Mouse (Mus musculus) hindbrain, embryonic 10.5 days (tissue): ENCODE measurements around the gene Ttll11. TPM values are rescaled to one million over a fixed set of nuclear protein-coding genes. Genes with fewer than 3 reads are reported as not detected.

Source experiments
- DNase-seq: peaks from one replicate; pipeline ENCODE4 v3.0.0-alpha.2; 2017; ENCODE audit warnings: low spot score
- H3K27ac ChIP-seq: fragments of 300-500 bp; sonication (generic); 2 replicates; pipeline ENCODE4 v1.5.1; 2016; ENCODE audit warnings: mild to moderate bottlenecking, moderate library complexity
- H3K27me3 ChIP-seq: fragments of 300-500 bp; sonication (generic); 2 replicates; pipeline ENCODE4 v1.6.1; 2016; ENCODE audit warnings: mild to moderate bottlenecking; ENCODE audit not compliant: poor library complexity, insufficient read depth, severe bottlenecking
- H3K36me3 ChIP-seq: fragments of 300-500 bp; sonication (generic); 2 replicates; pipeline ENCODE4 v1.6.1; 2016; ENCODE audit warnings: mild to moderate bottlenecking, moderate library complexity
- H3K4me1 ChIP-seq: fragments of 300-500 bp; sonication (generic); replicated peaks from 2 replicates; pipeline ENCODE4 v1.6.1; 2016; ENCODE audit warnings: mild to moderate bottlenecking
- H3K4me3 ChIP-seq: fragments of 300-500 bp; sonication (generic); 2 replicates; pipeline ENCODE4 v1.5.1; 2016; ENCODE audit warnings: mild to moderate bottlenecking, moderate library complexity
- H3K9me3 ChIP-seq: fragments of 300-500 bp; sonication (generic); 2 replicates; pipeline ENCODE4 v1.6.1; 2016; ENCODE audit warnings: mild to moderate bottlenecking, moderate library complexity
- WGBS: fragments of 180-500 bp; shearing (Covaris S2); methylation state at CpG from one replicate; pipeline ENCODE4 v1.1.7; 2016; 5-methylcytosine and 5-hydroxymethylcytosine counted together
- polyA plus RNA-seq: library from polyadenylated mRNA; unstranded; fragments of >200 nt; fragmentation: Nextera tagmentation; extraction: Ambion mirVana; gene quantifications from 2 replicates; pipeline ENCODE4 v1.2.1, GENCODE M21; 2016

Gene Ttll11
- polyA plus RNA-seq, 1 experiment from 2014 or later = 1.6 TPM

DNA sequence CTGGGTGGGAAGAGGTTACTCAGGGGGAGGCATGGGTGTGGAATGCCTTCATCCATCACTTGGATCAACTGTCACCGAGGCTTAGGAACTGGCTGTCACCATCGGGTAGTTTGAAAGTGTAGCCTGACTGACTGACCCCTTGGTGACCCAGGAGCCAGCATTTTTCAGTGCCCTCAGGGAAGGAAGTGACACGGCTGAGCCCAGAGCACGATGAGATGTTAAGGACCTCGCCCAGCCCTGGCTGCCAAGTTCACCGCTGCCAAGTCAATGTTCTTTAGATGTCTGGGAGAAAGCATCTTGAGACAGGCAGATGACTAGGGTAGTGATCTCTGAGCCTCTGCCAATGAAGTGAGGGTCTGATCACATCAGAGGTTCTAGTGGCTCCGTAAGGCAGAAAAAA is 95.4 kb downstream of the Ttll11 start:
- DNase-seq = no peak
- no peak overlapping the region for H3K27ac ChIP-seq
- H3K9me3 ChIP-seq = no peaks in the 10 kb centered on the region
- 56% methylated on average over 7 of the region's 7 CpGs for WGBS
- no peak overlapping the region for H3K4me3 ChIP-seq
- no peaks in the 10 kb centered on the region for H3K36me3 ChIP-seq
- no peaks in the 10 kb centered on the region for H3K27me3 ChIP-seq
- H3K4me1 ChIP-seq = peaks cover 16% of the 10 kb centered on the region

DNA sequence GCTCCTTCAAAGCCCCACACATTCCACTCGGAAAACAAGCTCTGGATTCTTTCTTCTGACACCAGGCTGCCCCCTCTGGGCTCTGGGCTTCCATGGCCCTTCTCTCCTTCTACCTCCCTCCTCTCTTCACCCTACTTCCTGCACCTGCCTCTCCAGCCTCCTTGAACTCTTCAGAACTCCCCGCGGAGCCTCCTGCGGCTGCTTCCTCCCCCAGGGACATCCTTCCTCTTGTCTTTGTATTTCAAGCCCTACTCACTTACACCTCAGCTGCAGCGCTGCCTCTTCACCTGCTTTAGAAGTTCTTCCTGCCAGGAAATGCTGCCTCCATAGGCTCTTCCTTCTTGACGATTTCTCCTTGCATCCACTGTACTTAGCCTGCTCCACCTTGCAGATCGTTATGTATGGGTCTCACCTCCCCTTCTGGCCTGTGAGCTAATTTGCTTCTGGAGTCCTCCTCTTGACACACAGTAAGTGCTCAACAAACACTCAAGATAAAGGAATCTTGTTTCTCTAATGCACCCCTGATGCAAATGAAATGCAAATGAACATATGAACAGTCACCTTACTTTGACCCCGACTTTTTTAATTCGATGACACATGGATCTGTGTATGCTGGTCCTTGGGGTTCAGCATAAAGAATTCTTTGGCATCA is 97.3 kb downstream of the Ttll11 start:
- Histone ChIP-seq H3K4me3 (no peak overlapping the region), H3K27me3 (0 out of 2 replicates have a peak, but pooled peaks cover 6% of the 10 kb centered on the region), H3K9me3 (no peaks in the 10 kb centered on the region), H3K4me1 (peaks cover 23% of the 10 kb centered on the region), H3K36me3 (no peaks in the 10 kb centered on the region), H3K27ac (no peak overlapping the region)
- WGBS = 53% methylated on average over 9 of the region's 9 CpGs
- DNase-seq = no peak

DNA sequence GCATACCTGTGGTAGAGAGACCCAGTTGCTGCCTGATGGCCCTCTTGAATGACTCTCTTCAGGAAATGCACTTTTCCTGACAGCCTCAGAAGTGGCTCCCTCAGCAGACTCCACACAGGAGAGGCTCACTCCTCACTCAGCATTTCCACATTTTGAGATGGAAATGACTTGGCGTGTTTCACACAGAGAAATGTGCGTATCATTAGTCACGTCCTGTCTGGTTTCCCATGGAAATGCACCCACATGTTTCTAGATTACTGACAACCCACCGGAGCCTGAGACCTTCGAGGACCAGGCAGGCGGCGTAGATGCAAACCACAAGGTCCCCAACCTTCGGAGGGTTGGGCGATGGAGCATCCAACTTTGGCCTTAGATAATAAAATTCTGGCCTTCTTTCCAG is 97.8 kb downstream of the Ttll11 start:
- Histone ChIP-seq H3K4me1 (peaks cover 29% of the 10 kb centered on the region), H3K36me3 (no peaks in the 10 kb centered on the region), H3K27me3 (0 out of 2 replicates have a peak, but pooled peaks cover 6% of the 10 kb centered on the region), H3K4me3 (no peak overlapping the region), H3K27ac (no peak overlapping the region), H3K9me3 (no peaks in the 10 kb centered on the region)
- 89% methylated on average over 9 of the region's 9 CpGs for WGBS
- no peak for DNase-seq

DNA sequence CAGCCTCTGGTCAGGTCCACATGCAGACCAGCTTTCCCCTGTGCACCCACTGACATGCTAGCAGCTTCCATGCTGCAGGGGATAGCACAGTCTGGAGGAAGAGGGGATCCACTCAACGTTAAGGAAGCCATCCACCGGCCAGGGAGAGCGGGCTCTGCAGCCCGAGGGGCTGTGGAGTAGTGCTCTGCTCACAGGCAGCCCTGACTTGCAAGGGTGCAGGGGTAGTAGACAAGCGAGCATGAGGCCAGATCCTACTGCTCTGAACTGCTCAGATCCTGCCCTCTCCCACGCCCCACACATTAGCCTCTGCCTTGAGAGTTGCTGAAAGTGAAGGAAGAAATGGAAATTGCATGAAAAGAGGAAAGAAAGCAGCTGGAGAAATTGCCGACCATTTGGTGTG is 99.4 kb downstream of the Ttll11 start:
- Histone ChIP-seq H3K36me3 (no peaks in the 10 kb centered on the region), H3K27ac (0 out of 2 replicates have a peak overlapping the region, but pooled peaks have one; percentile 17), H3K27me3 (0 out of 2 replicates have a peak, but pooled peaks cover 6% of the 10 kb centered on the region), H3K4me3 (no peak overlapping the region), H3K9me3 (no peaks in the 10 kb centered on the region), H3K4me1 (peaks cover 29% of the 10 kb centered on the region)
- no peak for DNase-seq
- WGBS = 64% methylated on average over 7 of the region's 7 CpGs

DNA sequence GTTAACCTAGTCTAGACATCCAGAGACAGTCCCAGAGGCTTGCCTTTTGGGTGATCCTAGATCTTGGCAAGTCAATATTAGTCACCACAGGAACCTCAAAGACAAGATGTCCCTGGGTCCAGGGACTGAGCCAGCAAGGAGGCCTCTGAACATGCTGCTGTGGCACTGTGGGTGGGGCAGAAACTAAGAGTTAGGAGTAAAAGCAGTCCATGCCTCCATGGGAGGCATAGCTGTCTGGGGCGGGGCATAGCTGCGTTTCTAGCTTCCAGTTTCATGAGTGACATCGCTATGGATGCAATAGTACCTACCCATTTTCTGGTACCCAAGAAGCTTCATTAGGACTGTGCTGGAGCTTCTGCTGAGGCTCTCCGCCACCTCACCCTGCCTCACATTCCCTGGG is 99.8 kb downstream of the Ttll11 start:
- H3K4me1 ChIP-seq = peaks cover 29% of the 10 kb centered on the region
- 0 out of 2 replicates have a peak overlapping the region, but pooled peaks have one; percentile 17 for H3K27ac ChIP-seq
- WGBS = 84% methylated on average over 4 of the region's 4 CpGs
- no peak for DNase-seq
- H3K27me3 ChIP-seq = 0 out of 2 replicates have a peak, but pooled peaks cover 6% of the 10 kb centered on the region
- H3K9me3 ChIP-seq = no peaks in the 10 kb centered on the region
- no peak overlapping the region for H3K4me3 ChIP-seq
- no peaks in the 10 kb centered on the region for H3K36me3 ChIP-seq

DNA sequence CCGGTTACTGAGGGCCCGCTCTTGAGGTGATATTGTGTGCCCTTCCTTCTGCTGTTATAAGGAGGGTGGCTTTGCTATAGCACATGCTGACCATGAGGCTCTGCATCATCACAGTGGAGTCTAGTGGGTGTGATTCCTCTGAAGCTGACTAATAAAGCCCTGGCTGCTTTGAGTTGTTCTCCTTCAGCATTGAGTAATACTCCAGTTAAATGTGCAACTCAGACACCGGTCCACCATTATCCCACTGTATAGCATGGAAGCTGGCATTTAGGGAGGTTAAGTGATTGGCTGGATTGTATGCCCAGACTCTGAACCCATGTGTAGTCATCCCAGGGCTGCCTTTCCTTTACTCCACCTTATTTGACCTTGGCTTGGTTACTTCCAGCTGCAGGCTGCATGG is 101.2 kb downstream of the Ttll11 start:
- 93% methylated on average over 3 of the region's 3 CpGs for WGBS

DNA sequence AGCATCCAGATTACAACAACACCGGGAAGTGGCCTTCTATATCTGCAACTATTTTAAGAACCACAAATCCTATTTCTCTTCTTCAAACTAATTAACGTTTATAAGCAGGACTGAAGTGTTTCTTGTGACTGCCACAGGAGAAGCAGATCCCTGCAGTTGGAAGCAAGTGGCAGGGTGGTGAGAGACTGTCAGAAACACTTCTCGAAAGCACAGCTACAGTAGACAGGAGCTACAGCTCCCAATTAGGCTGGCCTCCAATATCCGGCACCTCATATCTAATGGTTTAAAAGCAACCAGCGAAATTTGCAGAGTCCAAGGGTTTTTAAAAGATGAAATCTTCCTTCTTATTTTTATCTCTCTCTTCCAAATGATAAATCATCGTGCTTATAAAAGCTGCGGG is 104.1 kb downstream of the Ttll11 start:
- peaks cover 28% of the 10 kb centered on the region for H3K4me1 ChIP-seq
- H3K27ac ChIP-seq = no peak overlapping the region
- H3K36me3 ChIP-seq = no peaks in the 10 kb centered on the region
- no peaks in the 10 kb centered on the region for H3K9me3 ChIP-seq
- no peak overlapping the region for H3K4me3 ChIP-seq
- 0 out of 2 replicates have a peak, but pooled peaks cover 6% of the 10 kb centered on the region for H3K27me3 ChIP-seq
- WGBS = 91% methylated on average over 7 of the region's 7 CpGs
- no peak for DNase-seq

More for the DNA sequence above, 101.2 kb downstream of the Ttll11 start:
- Histone ChIP-seq H3K36me3 (no peaks in the 10 kb centered on the region), H3K27ac (no peak overlapping the region; the same call in 1 of the 2 replicates), H3K27me3 (0 out of 2 replicates have a peak, but pooled peaks cover 6% of the 10 kb centered on the region), H3K9me3 (no peaks in the 10 kb centered on the region), H3K4me3 (no peak overlapping the region), H3K4me1 (peaks cover 25% of the 10 kb centered on the region)
- DNase-seq = no peak

DNA sequence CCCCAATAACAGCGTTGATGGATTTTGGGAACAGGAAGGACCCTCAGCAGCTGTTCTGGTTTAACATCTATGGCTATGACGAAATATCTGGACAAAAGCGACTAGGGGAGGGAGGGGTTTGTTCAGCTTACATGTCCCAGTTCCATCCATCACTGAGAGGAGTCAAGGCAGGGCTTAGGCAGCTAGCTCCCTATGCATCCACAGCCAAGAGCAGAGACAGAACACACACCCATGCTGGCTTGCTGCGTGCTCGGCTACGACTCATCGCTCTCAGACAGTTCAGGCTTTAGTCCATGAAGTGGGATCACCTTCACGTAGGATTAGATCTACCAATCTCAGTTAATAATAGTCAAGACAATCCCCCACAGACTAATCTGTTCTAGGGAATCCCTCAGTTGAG is 105.3 kb downstream of the Ttll11 start:
- 90% methylated on average over 8 of the region's 8 CpGs for WGBS
- H3K36me3 ChIP-seq = no peaks in the 10 kb centered on the region
- no peak overlapping the region for H3K4me3 ChIP-seq
- H3K9me3 ChIP-seq = no peaks in the 10 kb centered on the region
- DNase-seq = no peak
- H3K27ac ChIP-seq = no peak overlapping the region
- H3K27me3 ChIP-seq = 0 out of 2 replicates have a peak, but pooled peaks cover 6% of the 10 kb centered on the region
- H3K4me1 ChIP-seq = peaks cover 19% of the 10 kb centered on the region

- no peaks in the 10 kb centered on the region for H3K36me3 ChIP-seq
- 0 out of 2 replicates have a peak, but pooled peaks cover 4% of the 10 kb centered on the region for H3K4me1 ChIP-seq
- no peaks in the 10 kb centered on the region for H3K9me3 ChIP-seq
- H3K27me3 ChIP-seq = no peaks in the 10 kb centered on the region
- H3K27ac ChIP-seq = no peak overlapping the region
- 60% methylated on average over 2 of the region's 2 CpGs for WGBS
- DNase-seq = no peak
- no peak overlapping the region for H3K4me3 ChIP-seq
Measured at GRCm38 (mm10) chr2:35869165-35869564, 110.5 kb downstream of the Ttll11 start.

DNA sequence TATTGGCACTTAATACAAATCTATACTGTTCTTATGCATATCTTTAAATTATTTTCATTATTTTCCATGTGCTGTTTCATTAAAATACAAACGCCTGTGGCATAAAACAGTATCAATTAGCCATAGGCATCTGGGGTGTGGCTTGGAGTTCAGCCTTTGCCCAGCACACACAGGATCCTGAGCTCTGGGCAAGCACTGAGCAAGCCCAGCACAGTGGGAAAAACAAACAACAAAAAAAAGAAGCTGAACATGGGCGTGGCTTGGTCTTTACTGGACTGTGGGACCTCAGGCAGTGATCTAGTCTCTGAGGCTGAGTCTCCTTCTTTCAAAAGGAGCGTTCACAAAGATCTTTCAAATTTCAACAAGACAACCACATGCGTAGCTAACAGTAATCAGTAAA is 116.4 kb downstream of the Ttll11 start:
- no peaks in the 10 kb centered on the region for H3K36me3 ChIP-seq
- no peak for DNase-seq
- H3K4me3 ChIP-seq = no peak overlapping the region
- H3K9me3 ChIP-seq = no peaks in the 10 kb centered on the region
- 77% methylated on average over 4 of the region's 4 CpGs for WGBS
- H3K27ac ChIP-seq = no peak overlapping the region
- H3K27me3 ChIP-seq = no peaks in the 10 kb centered on the region; the same call in 1 of the 2 replicates
- peaks cover 15% of the 10 kb centered on the region; the same call in 1 of the 2 replicates for H3K4me1 ChIP-seq

DNA sequence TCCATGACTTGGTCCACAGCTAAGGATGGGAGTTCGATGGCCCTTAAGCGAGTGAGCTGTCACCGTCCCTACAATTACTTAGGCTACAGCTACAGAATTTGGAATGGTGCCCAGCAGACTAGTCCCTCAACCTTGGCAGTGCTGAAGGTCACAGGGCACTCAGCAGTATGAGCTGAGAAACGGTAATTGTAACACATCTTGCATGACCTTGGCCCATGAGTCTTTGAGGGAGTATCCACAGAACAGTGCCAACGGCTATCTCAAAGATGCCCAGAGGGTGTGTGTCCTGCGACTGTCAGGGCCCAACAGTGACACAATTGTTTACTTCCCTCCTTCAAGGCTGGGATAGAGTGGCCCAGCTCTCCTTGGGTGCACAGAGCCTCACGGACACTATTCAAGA is 118.5 kb downstream of the Ttll11 start:
- DNase-seq = no peak
- Histone ChIP-seq H3K4me3 (no peak overlapping the region), H3K4me1 (peaks cover 15% of the 10 kb centered on the region; the same call in 1 of the 2 replicates), H3K9me3 (no peaks in the 10 kb centered on the region), H3K36me3 (no peaks in the 10 kb centered on the region), H3K27ac (no peak overlapping the region), H3K27me3 (no peaks in the 10 kb centered on the region; the same call in 1 of the 2 replicates)
- WGBS = 88% methylated on average over 7 of the region's 7 CpGs

DNA sequence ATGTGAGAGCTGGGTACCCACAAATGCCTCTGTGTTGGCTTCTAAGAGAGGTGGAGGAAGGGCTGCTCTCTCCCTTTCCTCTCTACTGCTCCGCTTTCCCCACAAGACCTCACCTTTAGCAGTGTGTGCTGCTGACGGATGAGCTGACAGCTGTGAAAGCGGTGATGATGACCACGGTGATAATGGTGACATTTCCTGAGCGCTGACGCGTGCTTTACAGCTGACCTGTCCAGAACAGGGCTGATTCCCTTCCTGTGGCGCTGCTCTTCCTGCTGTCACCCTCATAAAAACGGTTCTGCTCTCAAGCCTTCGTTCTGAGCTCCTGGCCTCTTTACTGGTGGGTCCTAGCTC is 119.3 kb downstream of the Ttll11 start:
- Histone ChIP-seq H3K27ac (no peak overlapping the region), H3K27me3 (no peaks in the 10 kb centered on the region; the same call in 1 of the 2 replicates), H3K4me3 (no peak overlapping the region), H3K4me1 (peaks cover 15% of the 10 kb centered on the region; the same call in 1 of the 2 replicates), H3K36me3 (no peaks in the 10 kb centered on the region), H3K9me3 (no peaks in the 10 kb centered on the region)
- DNase-seq = no peak
- 69% methylated on average over 10 of the region's 10 CpGs for WGBS

- H3K4me1 ChIP-seq = peaks cover 15% of the 10 kb centered on the region; the same call in 1 of the 2 replicates
- H3K27ac ChIP-seq = no peak overlapping the region
- no peak for DNase-seq
- H3K27me3 ChIP-seq = no peaks in the 10 kb centered on the region; the same call in 1 of the 2 replicates
- 85% methylated on average over 7 of the region's 7 CpGs for WGBS
- no peaks in the 10 kb centered on the region for H3K36me3 ChIP-seq
- no peak overlapping the region for H3K4me3 ChIP-seq
- H3K9me3 ChIP-seq = no peaks in the 10 kb centered on the region
Measured at GRCm38 (mm10) chr2:35859708-35860393, 119.9 kb downstream of the Ttll11 start.
